Mouse (Mus musculus) NIH3T3 (cell line): ENCODE data around the gene Dhx37.
"Not testable (repeated sequence)": the region's sequence is repeated elsewhere in the genome, so short reads cannot be mapped to it uniquely, and the experiment has no call there.

ENCODE experiments used
- DNase-seq: peaks from one replicate; pipeline ENCODE4 v3.0.0-alpha.2; 2012; ENCODE audit warnings: low read depth

Dhx37 gene

GRCm38 (mm10) chr5:125389579-125390441 is 44.1 kb downstream of the Dhx37 start, which contains the start of gene Ubc:
Gene Ubc, minus strand, starts transcription at chr5:125390202.
- peak; percentile 95 for DNase-seq

- peak; percentile 92 for DNase-seq
Measured at GRCm38 (mm10) chr5:125389131-125389578, 44.8 kb downstream of the Dhx37 start, which contains the start of gene Gm10382. Gene Gm10382, plus strand, starts transcription at chr5:125389322.

- no peak for DNase-seq
Measured at GRCm38 (mm10) chr5:125388358-125389092, 45.4 kb downstream of the Dhx37 start.

GRCm38 (mm10) chr5:125387295-125387694 is 46.6 kb downstream of the Dhx37 start:
- DNase-seq: not testable (repeated sequence)

- DNase-seq: peak; percentile 64
Measured at GRCm38 (mm10) chr5:125385215-125385940, 48.5 kb downstream of the Dhx37 start.

- DNase-seq: peak; percentile 57
Measured at GRCm38 (mm10) chr5:125384512-125385214, 49.3 kb downstream of the Dhx37 start.

GRCm38 (mm10) chr5:125383637-125384420 is 50.1 kb downstream of the Dhx37 start:
- peak; percentile 50 for DNase-seq

- peak; percentile 84 for DNase-seq
Measured at GRCm38 (mm10) chr5:125382673-125383558, 51.0 kb downstream of the Dhx37 start.

- peak; percentile 27 for DNase-seq
Measured at GRCm38 (mm10) chr5:125381954-125382672, 51.8 kb downstream of the Dhx37 start.

- peak; percentile 56 for DNase-seq
Measured at GRCm38 (mm10) chr5:125378919-125379318, 55.0 kb downstream of the Dhx37 start.

- DNase-seq: no peak
Measured at GRCm38 (mm10) chr5:125377214-125377613, 56.7 kb downstream of the Dhx37 start.

GRCm38 (mm10) chr5:125375871-125376270 is 58.0 kb downstream of the Dhx37 start:
- no peak for DNase-seq

- no peak for DNase-seq
Measured at GRCm38 (mm10) chr5:125372027-125372426, 61.9 kb downstream of the Dhx37 start.

- no peak for DNase-seq
Measured at GRCm38 (mm10) chr5:125370950-125371693, 62.8 kb downstream of the Dhx37 start.

- DNase-seq: peak; percentile 91
Measured at GRCm38 (mm10) chr5:125368568-125368967, 65.4 kb downstream of the Dhx37 start.

GRCm38 (mm10) chr5:125368156-125368555 is 65.8 kb downstream of the Dhx37 start:
- peak; percentile 87 for DNase-seq

GRCm38 (mm10) chr5:125364851-125365429 is 69.0 kb downstream of the Dhx37 start:
- DNase-seq: no peak

GRCm38 (mm10) chr5:125363894-125364293 is 70.0 kb downstream of the Dhx37 start:
- DNase-seq: no peak
